Mouse (Mus musculus) adrenal gland, adult (tissue): Measurements from ENCODE around the gene Gpcpd1.

Experiments used
- DNase-seq, 2 experiments: peaks; one replicate each; pipeline ENCODE4 v3.0.0; 2022 to 2023; ENCODE audit warnings: low spot score in 1 of 2; ENCODE audit not compliant: inconsistent age in 2 of 2

The Gpcpd1 gene

DNA sequence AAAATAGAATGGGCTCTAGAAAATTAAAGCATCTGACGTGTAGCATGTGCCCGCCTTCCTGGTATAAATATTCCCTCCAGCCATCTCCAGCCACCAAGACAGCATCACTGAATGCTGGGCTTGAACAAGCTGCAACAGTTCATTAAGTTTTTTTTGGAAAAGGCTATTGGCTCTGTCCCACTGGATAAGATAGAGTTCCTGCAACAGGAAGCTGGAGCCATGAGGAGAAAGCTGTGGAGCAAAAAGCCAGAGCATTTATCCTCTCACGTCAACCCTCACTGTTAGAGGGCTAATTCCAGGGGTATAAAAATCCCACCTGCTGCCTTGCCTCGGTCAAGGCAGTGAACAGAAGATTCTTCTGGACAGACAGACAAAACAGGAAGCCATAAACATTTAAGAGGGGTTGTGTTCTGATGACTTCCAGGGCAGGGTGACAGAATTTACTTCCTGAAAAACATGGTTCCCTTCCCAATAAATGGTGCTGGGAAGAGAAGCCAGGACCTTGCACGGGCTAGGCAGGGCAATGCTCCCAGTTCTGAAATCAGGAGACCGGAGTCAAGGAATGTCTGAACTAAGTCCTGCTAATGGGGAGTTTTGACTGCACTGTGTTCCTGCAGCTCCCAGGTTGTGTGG lies 2.5 kb upstream of the Gpcpd1 start:
- DNase-seq, result no peak

DNA sequence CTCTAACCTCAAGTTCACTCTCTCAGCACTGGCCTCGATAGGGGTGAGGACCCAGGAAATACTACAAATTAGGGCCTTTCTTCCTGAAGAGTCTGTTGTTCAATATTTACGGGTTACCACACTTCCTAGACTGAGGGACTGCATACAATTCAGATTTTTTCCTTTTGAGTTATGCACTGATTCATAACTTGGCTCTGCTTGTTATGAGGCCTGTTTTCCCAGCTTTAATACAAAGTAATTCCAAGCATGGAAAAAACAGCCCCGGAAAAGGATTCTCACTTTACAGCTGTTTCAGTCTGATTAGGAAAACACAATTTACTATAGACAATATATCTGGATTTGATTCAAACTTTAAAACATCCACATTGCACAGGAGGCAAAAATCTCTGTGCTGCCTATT lies 1.5 kb downstream of the Gpcpd1 start:
- no peak for DNase-seq

DNA sequence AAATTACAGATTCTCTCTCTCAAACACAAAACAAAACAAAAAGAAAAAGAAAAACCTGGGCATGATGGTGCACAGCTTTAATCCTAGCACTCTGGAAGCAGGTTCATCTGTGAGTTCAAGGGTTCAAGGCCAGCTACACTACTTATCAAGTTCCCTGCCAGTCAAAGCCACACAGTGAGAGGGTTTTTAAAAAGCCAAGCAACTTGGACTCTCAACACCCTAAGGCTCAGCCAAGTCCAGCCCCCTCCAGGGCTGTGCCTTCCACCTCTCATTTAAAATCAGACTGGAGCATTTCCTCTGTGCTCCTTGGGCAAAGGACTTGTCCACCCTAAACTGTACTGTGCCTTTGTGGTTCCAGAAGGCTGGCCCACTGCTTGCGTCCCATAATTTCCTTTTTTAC lies 3.3 kb downstream of the Gpcpd1 start:
- peak in 1 of 2 experiments; percentile 65 for DNase-seq

DNA sequence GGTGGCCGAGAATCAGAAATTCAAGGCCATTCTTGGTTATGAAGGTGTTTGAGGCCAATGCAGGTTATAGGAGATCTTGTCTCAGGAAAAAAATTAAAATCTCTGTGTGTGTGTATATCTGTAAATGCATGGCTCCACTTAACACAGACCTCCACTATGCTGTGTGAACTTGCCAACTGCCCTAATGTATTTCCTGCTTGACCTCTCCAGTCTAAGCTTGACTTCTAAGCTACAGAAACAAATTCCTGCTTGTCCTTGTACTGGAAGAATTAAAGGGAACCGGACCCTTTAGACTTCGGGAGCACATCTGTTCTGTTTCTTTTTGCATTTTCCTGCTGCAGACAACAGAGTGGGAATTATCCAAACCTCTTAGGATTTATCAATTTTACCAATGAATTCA lies 4.4 kb downstream of the Gpcpd1 start:
- DNase-seq, result no peak

DNA sequence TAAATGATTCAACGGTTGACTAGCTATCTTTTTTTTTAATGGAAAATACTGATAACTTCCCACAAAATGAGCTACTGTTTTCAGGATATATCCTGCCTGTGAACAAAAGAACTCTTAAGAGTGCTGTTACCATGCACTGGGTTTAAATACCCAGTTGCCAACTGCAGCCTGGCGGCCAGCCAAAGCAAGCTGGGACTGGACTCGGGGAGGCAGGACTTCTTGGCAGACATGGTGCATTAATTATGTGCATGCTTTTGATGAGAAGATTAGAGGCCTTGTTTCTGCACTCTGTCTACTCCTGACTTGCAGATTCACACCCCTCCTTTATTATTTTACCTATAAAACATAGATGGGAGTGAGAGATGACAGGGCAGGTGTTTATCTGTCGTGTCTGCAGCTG lies 5.3 kb downstream of the Gpcpd1 start:
- peak; percentile 73 to 92 for DNase-seq

DNA sequence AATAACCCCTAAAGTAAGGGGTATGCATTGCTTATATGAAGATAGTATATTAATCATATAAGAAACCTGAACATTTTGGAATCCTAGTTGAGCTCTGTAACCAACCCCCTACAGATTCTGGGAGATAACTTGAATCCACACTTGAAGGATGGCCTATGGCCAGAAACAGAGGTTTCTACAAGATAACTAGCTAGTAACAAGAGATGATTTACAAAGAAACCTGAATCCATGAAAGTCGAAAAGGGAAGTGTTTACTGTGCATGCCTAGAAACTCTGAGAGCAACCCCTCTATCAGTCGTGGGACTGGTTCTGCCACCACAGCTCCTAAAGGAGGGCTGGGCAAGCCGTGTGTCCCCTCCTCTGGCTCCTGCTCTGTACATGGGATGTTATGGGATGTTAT lies 7.8 kb downstream of the Gpcpd1 start:
- DNase-seq, result no peak

DNA sequence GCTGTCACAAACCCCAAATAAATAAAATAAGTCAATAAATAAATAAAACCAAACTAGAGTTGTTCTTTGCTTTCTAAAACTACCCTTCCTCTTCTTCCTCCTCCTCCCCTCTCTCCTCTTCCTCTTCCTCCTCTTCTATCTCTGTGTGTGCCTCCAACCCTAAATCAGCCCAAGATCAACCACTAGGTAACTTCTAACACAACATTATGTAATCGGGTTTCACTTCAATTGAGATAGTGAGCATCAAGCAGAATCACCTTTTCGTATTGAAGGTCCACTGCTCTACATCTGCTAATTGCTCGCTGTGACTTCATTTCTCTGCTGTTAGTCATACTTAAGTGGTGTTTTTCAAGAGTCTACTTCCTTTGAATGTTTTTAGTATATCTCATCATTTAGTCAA lies 8.8 kb downstream of the Gpcpd1 start:
- no peak for DNase-seq

DNA sequence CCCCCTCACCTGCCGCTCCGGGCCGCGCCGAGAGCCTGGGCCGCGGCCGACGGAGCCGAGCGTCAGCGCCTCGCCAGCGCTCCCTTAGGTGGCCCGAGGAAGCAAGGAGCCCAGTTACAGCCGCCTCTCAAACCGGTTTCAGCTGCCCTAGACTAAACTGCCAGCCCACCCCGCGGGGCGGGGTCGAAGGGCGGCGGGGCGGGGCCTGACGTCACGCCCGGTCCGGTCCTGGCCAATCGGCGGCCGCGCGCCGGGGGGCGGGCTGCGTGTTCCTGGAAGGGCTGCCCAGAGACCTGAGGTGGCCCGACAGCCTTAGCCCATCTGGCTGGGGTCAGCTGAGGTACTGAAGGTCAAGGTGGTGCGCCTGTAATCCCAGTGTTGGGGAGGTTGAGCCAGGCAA lies 9.5 kb downstream of the Gpcpd1 start:
- peak; percentile 98 to 99 for DNase-seq

DNA sequence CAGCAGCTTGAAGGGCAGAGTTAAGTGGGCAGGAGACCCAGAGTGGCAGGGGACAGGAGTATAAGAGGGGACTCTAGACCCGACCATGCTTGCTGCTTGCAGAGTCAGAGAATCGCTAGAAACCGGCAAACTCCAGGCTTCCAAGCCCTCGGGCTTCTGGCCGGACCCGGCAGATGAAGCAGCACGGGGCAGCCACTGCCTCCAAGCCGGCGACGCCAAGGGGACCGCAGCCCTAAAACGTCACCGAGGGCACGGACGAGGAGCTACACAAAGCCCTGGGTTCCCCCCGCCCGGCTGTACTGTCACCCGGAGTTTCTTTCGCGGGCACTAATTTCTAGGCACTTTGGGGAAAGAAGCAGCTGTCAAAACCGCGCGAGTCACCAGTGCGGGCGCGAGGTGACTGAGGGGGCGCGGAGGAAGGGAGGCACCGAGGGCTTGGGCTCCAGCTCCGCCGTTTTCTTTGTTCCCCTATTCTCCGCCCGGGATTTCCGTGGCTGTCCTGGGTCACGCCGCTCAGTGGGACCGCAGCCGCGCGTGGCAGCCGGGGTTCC lies 10.0 kb downstream of the Gpcpd1 start:
- peak; percentile 69 to 91 for DNase-seq

DNA sequence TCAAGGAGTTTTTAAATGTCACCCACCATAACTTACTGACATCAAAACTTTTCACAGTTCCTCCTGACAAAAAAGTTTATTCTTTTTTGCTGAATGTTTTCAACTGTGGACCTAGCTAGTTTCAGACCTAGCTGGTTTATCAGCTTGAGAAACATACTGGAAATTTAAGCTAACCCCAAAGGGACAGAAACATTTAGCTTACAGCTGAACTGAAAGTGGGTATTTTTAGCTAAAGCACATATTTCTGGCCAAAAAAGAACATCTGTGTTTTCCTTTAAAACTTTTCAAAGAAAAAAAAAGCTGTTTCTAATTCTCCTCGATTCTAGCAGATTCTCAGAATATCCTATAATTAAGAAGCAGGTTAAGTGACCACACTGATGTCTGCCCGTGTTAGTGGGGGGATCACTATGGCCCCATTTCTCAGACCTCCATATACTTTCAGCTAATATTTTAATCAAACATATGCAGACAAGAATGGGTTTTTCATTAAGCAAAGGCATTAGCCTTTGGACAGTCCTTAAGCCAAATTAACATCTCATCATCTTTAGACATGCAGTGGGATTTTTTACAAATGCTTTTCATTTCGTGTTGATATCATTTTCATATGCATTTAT lies 10.9 kb downstream of the Gpcpd1 start:
- DNase-seq, result no peak

DNA sequence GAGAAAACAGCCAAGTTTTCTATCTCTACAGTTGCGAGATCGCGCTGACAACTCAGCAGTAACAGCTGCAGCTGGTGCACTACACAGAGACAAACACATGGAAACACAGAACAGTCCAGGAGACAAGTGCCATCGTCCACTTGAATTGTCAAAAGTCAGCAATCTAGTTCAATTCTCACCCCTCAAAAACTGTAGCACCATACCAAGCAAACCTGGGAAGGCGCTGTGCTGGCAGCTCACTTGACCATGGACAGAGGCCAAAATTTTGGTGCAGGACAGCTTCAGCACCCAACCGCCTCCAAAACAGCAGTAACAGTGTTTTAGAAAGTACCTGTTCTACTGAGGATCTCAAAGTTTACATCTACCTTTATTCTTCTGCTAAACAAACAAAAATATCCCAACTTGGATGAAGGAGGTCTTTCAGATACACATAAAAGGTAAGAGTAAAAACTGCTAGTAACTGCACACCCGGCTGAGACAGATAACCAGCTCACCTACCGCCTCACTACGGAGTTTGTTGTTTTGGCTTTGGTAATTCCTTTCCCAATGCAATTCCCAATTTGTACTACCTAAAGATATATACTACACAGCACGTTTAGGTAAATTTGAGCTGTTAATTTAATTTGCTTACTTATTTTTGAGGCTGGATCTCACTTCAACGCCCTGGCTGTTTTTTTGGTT lies 11.6 kb downstream of the Gpcpd1 start:
- peak; percentile 39 to 84 for DNase-seq

DNA sequence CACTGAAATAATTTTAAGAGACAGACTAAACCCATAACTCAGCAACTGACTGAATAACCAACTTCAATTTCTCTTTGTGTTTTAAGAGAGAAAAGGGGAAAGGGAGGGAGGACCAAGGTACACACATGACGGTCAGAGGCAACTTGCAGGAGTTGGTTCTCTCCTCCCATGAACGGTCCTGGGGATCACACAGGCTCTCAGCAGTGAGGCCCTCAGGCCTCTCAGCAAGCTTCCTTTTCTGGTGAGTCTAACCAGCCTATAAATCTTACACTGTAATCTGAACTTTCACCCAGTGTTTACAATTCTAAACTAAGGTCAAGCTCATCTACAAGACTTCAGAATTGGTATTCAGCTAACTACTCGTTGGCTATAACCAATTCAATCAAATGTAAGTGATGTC lies 12.3 kb downstream of the Gpcpd1 start:
- peak in 1 of 2 experiments; percentile 58 for DNase-seq

DNA sequence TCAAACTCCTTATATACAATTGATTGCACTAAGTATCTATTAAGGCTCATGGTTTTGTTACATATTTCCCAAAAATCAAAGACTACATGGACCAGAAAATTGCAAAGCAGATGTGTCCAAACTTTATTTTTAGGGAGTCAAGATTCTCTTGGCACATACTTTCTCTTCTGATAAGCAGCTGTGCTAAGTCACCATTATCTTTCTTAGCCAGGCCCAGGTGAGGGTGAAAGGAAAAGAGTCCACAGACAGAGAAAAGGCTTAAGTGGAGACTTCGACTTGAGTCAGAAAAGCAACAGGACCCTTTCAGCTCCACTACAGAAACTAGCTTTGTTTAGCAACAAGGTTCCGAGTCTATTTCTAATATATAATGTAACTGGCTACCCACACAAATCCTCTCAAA lies 14.2 kb downstream of the Gpcpd1 start:
- DNase-seq, result no peak

DNA sequence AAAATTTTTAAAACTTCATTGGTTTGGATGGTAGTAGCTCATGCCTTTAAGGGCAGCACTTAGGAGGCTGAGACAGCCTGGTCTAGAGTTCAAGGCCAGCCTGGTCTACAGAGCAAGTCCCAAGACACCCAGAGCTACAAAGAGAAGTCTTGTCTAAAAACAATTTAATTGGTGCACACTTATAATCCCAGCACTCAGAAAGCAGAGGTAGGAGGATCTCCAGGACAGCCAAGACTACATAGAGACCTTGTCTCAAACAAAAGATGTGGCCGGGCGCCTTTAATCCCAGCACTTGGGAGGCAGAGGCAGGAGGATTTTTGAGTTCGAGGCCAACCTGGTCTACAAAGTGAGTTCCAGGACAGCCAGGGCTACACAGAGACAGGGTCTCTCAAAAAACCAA lies 14.9 kb downstream of the Gpcpd1 start:
- DNase-seq, result no peak

DNA sequence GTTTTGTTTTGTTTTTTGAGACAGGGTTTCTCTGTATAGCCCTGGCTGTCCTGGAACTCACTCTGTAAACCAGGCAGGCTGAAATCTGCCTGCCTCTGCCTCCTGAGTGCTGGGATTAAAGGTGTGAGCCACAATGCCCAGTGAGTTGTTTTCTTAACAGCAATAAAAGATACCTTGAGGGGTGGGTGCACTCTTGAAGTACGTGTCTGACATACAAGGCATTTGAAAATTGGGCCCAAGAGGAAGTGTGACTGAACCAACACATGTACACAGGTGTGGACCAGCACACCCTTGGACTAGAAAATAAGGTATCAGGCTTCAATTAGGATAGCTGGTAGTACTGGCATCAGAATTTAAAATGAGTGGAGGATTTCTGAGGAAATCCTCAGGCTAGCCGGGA lies 16.2 kb downstream of the Gpcpd1 start:
- no peak for DNase-seq

DNA sequence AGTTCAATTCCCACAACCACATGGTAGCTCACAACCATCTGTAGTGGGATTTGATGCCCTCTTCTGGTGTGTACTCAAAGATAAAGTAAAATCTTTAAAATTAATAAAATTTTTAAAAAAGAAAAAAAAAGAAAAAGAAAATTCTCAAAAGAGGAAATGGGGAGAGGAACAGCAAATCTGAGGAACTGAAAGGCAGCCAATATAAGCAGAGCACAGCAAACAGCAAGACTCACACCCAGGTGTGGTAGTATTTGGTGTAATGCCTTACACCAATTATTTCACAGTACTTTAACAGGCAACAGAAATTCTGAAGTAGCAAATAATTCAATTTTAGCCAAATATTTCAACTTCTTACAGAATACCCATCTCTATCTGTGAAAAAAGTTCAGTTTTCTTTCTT lies 16.7 kb downstream of the Gpcpd1 start:
- no peak for DNase-seq

DNA sequence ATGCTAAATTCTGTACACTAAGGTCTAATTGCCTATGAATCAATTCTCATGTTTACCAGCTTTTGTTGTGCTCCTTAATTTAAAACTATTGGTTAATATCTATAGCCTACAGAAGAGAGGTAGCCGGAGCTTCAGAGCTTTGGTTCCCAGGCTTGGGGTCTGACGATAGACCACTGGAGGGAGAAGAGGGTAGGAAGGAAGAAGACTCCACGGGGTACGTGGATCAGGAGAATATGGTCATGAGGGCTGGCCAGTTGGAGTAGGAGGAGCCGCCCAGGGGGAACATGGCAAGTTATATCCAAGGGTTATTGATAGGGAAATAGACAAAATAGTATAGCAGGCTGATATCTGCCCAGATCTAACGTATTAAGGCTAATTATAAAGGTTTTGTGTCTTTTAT lies 17.8 kb downstream of the Gpcpd1 start:
- DNase-seq, result no peak

DNA sequence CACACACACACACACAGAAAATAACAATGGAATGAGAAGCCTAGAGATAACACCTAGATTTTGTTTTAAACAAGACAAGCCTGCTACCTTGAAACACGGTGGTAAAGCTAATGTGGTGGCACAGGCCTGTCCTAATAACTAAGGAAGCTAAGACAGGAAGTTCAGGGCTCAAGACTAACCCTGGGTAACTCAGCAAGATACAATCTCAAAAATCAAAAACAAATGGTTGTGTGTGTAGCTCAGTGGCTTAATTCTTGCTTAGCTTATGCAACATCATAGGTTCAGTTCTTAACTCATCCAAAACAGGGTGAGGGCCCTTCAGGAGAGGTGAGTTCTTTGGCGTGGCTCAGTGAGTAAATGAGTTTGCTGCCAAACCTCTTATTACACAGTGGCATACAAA lies 20.1 kb downstream of the Gpcpd1 start:
- DNase-seq, result no peak

DNA sequence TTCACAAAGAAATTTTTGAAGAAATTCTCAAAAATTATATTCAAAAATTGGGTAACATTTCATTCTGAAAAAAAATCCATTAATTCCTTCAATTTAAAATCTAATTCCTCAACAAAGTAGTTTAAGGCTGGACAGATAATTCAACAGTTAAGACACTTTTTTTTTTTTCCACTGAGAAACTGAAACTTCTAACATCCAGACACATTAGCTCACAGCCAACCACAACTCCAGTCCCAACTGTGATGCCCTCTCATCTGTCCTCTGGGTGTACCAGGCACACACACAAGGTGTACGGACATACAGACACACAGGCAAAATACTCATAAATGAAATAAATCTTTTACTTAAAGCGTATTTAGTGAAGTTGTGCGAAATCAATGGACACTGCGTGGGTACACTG lies 25.7 kb downstream of the Gpcpd1 start:
- no peak for DNase-seq

DNA sequence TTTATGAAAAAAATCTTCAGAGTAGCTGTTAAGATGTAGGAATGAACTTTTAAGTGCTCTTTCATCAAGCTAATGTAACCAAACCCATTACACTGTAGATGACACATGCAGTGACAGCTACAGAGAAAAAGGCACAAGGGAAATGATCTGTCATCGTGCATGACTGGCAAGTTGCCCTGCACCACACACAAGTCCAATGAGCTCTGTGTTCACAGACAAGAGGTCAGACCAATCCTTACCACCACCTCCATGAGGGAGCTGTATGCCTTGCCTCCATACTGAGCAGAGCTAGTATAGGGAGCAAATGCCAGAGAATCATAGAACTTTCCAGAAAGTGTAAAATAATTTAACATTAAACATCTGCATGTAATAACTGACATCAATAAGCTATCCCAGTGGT lies 59.7 kb downstream of the Gpcpd1 start:
- DNase-seq, result peak in 1 of 2 experiments; percentile 49

DNA sequence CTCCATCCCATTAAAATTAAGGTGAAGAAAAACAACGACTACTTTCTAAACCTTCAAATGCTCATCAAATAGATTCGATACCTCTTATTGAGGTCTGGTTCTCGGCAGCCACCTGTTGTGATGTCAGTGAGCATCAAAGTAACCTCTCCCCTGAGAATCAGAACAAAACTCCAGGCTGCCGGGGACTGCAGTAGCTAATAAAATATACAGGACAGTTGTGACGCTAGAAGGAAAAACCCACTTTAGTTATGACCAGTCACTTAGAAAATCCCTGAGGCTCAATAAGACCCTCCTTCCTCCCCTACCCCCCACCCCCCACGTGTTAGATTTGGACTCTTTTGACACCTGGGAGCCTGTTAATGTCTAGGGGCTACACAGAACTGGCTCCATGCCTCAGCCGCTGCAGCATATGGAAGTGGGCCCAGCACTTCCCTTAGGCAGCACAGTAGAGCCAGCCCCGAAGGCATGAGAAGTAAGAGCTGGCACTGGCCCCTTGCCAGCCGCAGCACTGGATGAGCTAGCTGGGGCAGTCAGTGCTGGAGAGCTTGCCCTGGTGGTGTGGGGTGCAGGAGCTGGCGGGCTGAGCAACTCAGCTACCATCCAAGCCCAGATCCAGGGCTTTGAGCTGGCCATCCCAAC lies 60.5 kb downstream of the Gpcpd1 start:
- DNase-seq, result peak in 1 of 2 experiments; percentile 46

DNA sequence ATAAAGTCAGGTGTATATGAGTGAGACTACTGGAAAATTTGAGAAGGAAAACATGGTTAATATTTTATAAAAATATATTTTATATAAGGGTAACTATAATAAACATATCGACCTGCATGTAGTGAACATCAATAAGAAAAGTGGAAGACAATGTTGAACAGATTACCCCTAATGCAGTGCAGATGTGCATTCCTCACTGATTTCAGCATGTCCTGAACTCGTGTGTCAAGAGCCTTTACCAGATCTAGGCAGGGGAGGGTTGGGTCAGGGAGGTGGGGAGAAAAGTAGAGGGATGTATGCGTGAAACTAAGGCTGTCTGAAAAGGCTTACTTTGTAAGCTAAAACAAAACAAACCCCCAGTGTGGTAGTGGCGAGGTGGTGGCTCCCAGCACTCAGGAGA lies 61.4 kb downstream of the Gpcpd1 start:
- no peak for DNase-seq
